Mouse (Mus musculus) hematopoietic stem cell, adult 5-6 weeks (primary cell): Measurements from ENCODE around the gene Ripply2. TPM values are rescaled to one million over a fixed set of nuclear protein-coding genes. Genes with fewer than 3 reads are reported as not detected.

ENCODE experiments used
- ATAC-seq, 2 experiments: fragments of 125-278 bp in 1 of 2; replicated peaks in 1 of 2; 2 replicates each; pipeline ENCODE4 v1.8.0; 2016 to 2017; ENCODE audit warnings: inconsistent platforms in 2 of 2, mild to moderate bottlenecking in 2 of 2, moderate number of reproducible peaks in 2 of 2, low read depth in 1 of 2, moderate TSS enrichment in 1 of 2; ENCODE audit not compliant: low FRiP score in 2 of 2, poor library complexity in 2 of 2, severe bottlenecking in 2 of 2, insufficient read depth in 1 of 2, low TSS enrichment in 1 of 2
- total RNA-seq: library from RNA; stranded (forward); fragments of 172-1452, 232-1000 nt; gene quantifications from 2 replicates; pipeline ENCODE4 v1.2.3, GENCODE M21; 2017

Ripply2 gene
- total RNA-seq, 1 experiment from 2014 or later: not detected

- ATAC-seq: no peak
Measured at GRCm38 (mm10) chr9:87008507-87008906, 6.8 kb upstream of the Ripply2 start.

DNA sequence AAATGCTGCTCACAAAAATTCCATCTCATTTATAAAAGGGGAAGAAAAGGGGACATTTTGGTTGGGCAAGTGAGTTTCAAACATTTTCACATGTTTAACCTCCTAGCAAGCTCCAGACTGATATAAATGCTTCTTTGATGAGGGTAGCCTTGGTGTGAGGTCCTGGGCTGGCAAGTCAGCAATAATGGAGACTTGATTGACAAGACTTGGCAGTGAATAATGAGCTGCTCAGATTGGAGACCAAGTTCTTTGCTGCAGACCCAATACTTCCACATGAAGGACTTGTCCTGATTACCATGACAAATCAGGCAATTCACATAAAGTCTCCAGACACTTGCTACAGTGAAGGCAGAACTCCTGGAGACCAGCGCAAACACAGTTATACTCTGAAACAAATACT is 6.4 kb upstream of the Ripply2 start:
- no peak for ATAC-seq

- no peak for ATAC-seq
Measured at GRCm38 (mm10) chr9:87015938-87016294, 579 bp downstream of the Ripply2 start.

DNA sequence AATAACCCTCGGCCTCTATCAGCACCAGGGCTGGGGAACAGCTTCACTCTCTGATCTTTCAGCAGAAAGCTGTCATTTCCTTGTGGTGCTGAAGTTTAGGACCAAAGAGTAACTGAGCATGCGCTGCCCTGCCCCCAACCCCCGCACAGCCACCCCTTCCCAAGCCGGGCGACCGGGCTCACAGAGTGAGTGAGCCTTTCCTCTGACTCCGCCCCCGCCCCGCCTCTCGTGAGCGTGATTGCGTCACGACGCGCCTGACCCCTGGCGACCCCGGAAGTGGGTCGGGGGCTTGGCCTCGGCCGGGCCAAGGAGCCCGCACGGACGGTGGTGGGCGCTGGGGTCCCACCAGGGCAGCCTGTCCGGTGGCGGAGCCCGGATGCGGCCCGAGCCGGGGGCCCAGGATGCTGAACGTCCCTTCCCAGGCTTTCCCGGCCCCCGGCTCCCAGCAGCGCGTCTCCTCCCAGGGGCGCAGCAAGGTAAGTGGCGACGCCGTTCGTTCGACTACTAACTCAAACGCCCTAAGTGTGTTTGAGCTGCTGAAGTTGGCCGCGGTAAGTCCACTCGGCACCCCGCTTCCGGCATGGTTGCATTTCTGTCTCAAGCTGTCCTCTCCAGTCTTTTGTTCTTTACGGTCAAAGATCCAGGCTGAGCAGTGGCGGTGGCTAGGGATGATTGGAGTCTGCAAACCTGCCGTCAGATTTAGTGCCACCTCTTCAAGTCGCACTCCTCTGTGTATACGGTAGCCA is 6.6 kb downstream of the Ripply2 start, which contains the start of gene Cyb5r4:
Gene Cyb5r4, plus strand, starts transcription at position 237 of the 746 bp plus-strand sequence.
- peak; percentile 91 to 93 for ATAC-seq

DNA sequence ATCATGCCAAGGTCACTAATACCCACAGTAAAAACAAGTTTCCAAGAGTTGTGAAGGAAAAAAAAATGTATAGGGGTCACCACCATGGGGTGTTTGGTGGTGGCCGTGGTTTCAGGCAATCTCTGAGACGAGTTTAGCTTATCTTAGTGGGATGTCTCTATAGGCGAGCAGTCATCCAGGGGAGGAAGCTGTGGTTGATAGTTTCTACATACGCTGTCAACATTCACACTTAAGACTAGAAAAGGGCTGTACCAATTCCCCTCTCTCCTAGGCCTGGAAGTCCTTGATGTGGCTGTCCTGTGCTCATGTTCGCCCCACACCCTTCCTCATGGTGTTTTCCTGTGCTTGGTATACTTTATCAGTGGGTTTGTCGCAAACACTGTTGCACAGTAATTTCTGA is 10.4 kb downstream of the Ripply2 start:
- ATAC-seq: peak in 1 of 2 experiments; percentile 24; a peak in 1 of 4 replicates

GRCm38 (mm10) chr9:87027423-87028084 is 12.2 kb downstream of the Ripply2 start:
- ATAC-seq: peak; percentile 65 to 80; a peak in 2 of 4 replicates

DNA sequence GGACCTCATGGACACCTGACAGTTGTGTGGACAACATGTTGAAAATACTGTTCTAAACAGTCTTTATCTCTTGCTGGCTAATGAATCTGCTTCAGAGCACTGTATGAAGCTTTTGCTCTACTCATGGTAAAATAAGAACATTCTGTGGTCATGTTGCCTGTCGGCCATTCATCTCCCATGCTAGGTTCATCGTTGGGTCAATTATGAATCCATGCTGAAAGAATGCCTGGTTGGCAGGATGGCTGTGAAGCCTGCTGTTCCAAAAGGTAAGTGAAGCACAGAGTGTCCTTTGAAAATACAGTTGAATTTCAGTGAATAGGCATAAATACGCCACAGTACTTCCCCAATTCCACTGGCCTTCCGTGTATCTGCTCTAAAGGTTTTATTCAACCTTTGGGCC is 16.9 kb downstream of the Ripply2 start:
- ATAC-seq: no peak

GRCm38 (mm10) chr9:87034831-87035580 is 19.7 kb downstream of the Ripply2 start:
- ATAC-seq: no peak

GRCm38 (mm10) chr9:87049425-87049824 is 34.1 kb downstream of the Ripply2 start:
- no peak for ATAC-seq

- ATAC-seq: no peak
Measured at GRCm38 (mm10) chr9:87055547-87056235, 40.4 kb downstream of the Ripply2 start.

GRCm38 (mm10) chr9:87062337-87062736 is 47.0 kb downstream of the Ripply2 start:
- no peak for ATAC-seq

DNA sequence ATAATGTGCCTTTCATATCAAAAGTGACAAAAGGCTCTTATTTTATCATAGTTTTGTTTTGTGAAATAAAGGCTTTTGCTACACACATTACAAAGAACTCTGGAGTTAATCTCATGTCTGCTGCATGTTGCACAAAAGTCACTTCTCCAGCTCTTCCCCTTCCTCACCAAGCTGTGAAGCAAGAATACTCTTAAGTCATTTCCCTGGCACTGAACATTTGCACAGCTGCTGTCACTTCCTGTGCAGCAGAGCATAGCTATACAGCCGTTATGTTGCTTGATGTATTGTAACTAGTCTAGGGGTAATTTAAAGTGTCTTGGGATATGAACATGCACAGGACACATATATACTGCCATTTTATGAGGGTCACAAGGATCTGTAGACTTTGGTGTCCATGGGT is 52.8 kb downstream of the Ripply2 start:
- ATAC-seq: peak in 1 of 2 experiments; percentile 76; a peak in 1 of 4 replicates

Other genes starting within 250 kb of the Ripply2 start
- not detected in 2 replicates for gene Snap91, start 134.9 kb upstream of the Ripply2 start, total RNA-seq
- gene Cyb5r4, start 6.5 kb downstream of the Ripply2 start, total RNA-seq: 119 and 130 TPM in 2 replicates
- not detected in 2 replicates for gene Mrap2, start 128.8 kb downstream of the Ripply2 start, total RNA-seq
- gene Cep162, start 240.0 kb downstream of the Ripply2 start, total RNA-seq: 17.5 and 35.6 TPM in 2 replicates